Mouse (Mus musculus) thymus, postnatal 14 days (tissue): ENCODE data around the gene Zfp316.

ENCODE experiments used
- DNase-seq: peaks from one replicate; pipeline ENCODE4 v3.0.0; 2021

Zfp316 gene

DNA sequence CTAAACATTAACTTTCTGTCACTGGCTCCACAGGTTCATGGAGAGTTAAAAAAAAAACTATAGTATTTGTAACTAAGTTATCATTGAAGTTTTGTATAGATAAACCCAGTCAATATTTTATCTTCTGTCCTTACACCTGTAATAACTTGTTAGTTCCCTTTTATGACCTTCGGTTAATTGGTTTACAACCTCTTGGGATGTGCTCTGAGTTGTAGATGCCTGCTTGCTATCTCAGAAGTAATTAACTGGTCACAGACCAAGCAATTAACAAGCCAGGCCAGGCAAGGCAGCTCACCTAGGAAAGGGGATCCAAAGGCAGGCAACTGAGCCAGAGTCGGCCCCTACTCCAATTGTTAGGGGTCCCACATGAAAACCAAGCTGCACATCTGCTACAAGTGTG lies 56.0 kb downstream of the Zfp316 start:
- no peak for DNase-seq

DNA sequence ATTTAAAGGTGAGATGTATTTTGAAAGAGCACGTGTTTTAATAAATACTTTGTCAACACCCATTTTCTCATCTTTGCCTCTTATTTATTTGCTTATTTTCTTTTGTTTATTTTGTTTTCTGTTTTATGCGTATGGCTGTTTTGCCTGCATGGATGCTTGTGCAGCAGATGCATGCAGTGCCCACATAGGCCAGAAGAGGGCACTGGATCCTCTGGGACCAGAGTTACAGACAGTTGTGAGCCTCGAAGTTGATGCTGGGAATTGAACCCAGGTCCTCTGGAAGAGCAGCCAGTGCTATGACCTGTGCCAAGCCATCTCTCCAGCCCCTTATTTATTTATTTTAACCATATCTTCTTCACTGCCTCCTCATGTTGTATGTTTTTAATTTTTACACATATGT lies 64.8 kb downstream of the Zfp316 start:
- peak; percentile 12 for DNase-seq
